Mouse (Mus musculus) heart, adult 2 months (tissue): ENCODE results near the gene Kdr. TPM values are rescaled to one million over a fixed set of nuclear protein-coding genes. Genes with fewer than 3 reads are reported as not detected.
"Not testable (repeated sequence)": the region's sequence is repeated elsewhere in the genome, so short reads cannot be mapped to it uniquely, and the experiment has no call there.

ENCODE experiments used
- DNase-seq, 2 experiments: peaks; one replicate each; pipeline ENCODE4 v3.0.0; 2021
- H3K27ac ChIP-seq: fragments of 200-600 bp; 2 replicates; pipeline ENCODE4 v1.8.1; 2022
- H3K27me3 ChIP-seq: fragments of 200-500 bp; 2 replicates; pipeline ENCODE4 v1.6.1; 2012; ENCODE audit warnings: mild to moderate bottlenecking, low read length, inconsistent platforms, mixed read lengths; ENCODE audit not compliant: control insufficient read depth, insufficient read depth
- H3K36me3 ChIP-seq: fragments of 200-500 bp; 2 replicates; pipeline ENCODE4 v1.6.1; 2012; ENCODE audit warnings: low read length, inconsistent platforms; ENCODE audit not compliant: control insufficient read depth, insufficient read depth
- H3K4me1 ChIP-seq: fragments of 200-500 bp; 2 replicates; pipeline ENCODE4 v1.6.1; 2011; ENCODE audit warnings: low read length; ENCODE audit not compliant: control insufficient read depth, insufficient read depth
- H3K4me3 ChIP-seq: fragments of 200-600 bp; 2 replicates; pipeline ENCODE4 v1.8.1; 2022
- H3K79me2 ChIP-seq: fragments of 200-500 bp; replicated peaks from 2 replicates; pipeline ENCODE4 v1.6.1; 2012; ENCODE audit warnings: mild to moderate bottlenecking, inconsistent platforms, low read length, moderate library complexity, mixed read lengths; ENCODE audit not compliant: control insufficient read depth, insufficient read depth
- H3K9ac ChIP-seq: fragments of 200-500 bp; 2 replicates; pipeline ENCODE4 v1.6.1; 2012; ENCODE audit warnings: low read depth, mild to moderate bottlenecking, control low read depth, inconsistent platforms, low read length, mixed read lengths
- CTCF ChIP-seq: fragments of 200-600 bp; IDR thresholded peaks from 2 replicates; pipeline ENCODE4 v1.8.1; 2022; ENCODE audit warnings: antibody characterized with exemption, mild to moderate bottlenecking, moderate library complexity
- EP300 ChIP-seq: fragments of 200-500 bp; IDR thresholded peaks from 2 replicates; pipeline ENCODE4 v1.6.1; 2011; ENCODE audit warnings: low read depth, low read length, control low read depth; ENCODE audit not compliant: insufficient read depth
- POLR2A ChIP-seq: fragments of 200-500 bp; IDR thresholded peaks from 2 replicates; pipeline ENCODE4 v1.6.1; 2011; ENCODE audit warnings: mild to moderate bottlenecking, low read depth, low read length, control low read depth; ENCODE audit not compliant: insufficient read depth
- WGBS: fragments of 180-500 bp; shearing (Covaris S2); methylation state at CpG from one replicate; pipeline ENCODE4 v1.1.7; 2018; 5-methylcytosine and 5-hydroxymethylcytosine counted together
- intact Hi-C: fragments of 180-260 bp; cut with DNase I; formaldehyde crosslinking; loops from one replicate; pipeline ENCODE4 v1.15.1; 2025
- polyA plus RNA-seq: library from polyadenylated mRNA; depleted of rRNA; stranded (reverse); fragments of >200 nt; gene quantifications from 2 replicates; pipeline ENCODE4 v1.2.3, GENCODE M21; 2012
- total RNA-seq, 2 experiments: library from RNA; stranded (reverse); gene quantifications; 2 replicates each; pipeline ENCODE4 v1.2.3; 2021

Gene Kdr
- total and polyA plus RNA-seq, 3 experiments: 38.3 to 78.2 (median 70.7) TPM

DNA sequence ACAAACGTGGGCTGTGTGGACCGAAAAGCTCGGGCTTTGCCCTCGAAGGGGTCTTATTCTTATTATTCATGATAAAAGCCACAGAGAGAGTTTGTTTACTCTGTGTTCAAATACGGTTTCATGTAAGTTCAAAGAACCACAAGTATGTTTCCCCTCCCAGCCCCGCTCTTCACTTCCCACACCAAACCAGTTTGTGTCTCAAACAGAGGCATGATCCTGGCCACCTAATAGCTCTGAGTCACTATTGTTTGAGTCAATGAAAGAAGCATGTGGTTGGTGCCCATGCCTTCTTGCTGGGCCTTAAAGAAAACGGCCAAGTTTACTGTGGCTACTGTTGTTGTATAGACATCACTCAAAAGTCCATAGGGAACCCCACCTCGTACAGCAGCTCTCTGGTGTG is 43.0 kb downstream of the Kdr start:
- no peak for DNase-seq
- Histone ChIP-seq H3K27me3 (no peaks in the 10 kb centered on the region), H3K4me3 (no peak overlapping the region), H3K27ac (peak overlapping the region; percentile 6; the same call in 1 of the 2 replicates), H3K4me1 (peaks cover 18% of the 10 kb centered on the region), H3K36me3 (peaks cover 41% of the 10 kb centered on the region), H3K9ac (no peak overlapping the region), H3K79me2 (no peaks in the 10 kb centered on the region)
- intact Hi-C loops: no loop called here
- no peak for TF ChIP-seq EP300
- TF ChIP-seq CTCF: no peak
- TF ChIP-seq POLR2A: no peak
- 77% methylated on average over 8 of the region's 8 CpGs for WGBS

- Histone ChIP-seq H3K36me3 (peaks cover 35% of the 10 kb centered on the region), H3K79me2 (no peaks in the 10 kb centered on the region), H3K4me1 (peaks cover 14% of the 10 kb centered on the region), H3K9ac (no peak overlapping the region), H3K27ac (peak overlapping the region; percentile 93), H3K27me3 (no peaks in the 10 kb centered on the region), H3K4me3 (no peak overlapping the region)
- TF ChIP-seq CTCF: no peak
- WGBS: 60% methylated on average over 10 of the region's 10 CpGs
- no peak for DNase-seq
- intact Hi-C loops: loop anchor here (5.0 kb wide), 2 partner anchors 37 to 93 kb away; no protein-coding TSS in a partner anchor
These were observed 44.1 kb downstream of the Kdr start for GRCm38 (mm10) chr5:75934201-75934600.

- Histone ChIP-seq H3K36me3 (peaks cover 30% of the 10 kb centered on the region), H3K27ac (peak overlapping the region; percentile 93), H3K27me3 (no peaks in the 10 kb centered on the region), H3K79me2 (no peaks in the 10 kb centered on the region), H3K4me3 (peak overlapping the region; percentile 29), H3K9ac (peak overlapping the region; percentile 55), H3K4me1 (peaks cover 11% of the 10 kb centered on the region)
- TF ChIP-seq EP300: peak; percentile 97; the same call in 1 of the 2 replicates
- TF ChIP-seq CTCF: no peak
- peak; percentile 82 for TF ChIP-seq POLR2A
- 25% methylated on average over 20 of the region's 20 CpGs for WGBS
- intact Hi-C loops: loop anchor here (1.0 to 5.0 kb wide), 5 partner anchors 17 to 94 kb away; no protein-coding TSS in a partner anchor
- DNase-seq: peak; percentile 89 to 90
These were observed 44.7 kb downstream of the Kdr start for GRCm38 (mm10) chr5:75933521-75934044.

GRCm38 (mm10) chr5:75931458-75931857 is 46.8 kb downstream of the Kdr start:
- intact Hi-C loops: loop anchor here (5.0 kb wide), 2 partner anchors 34 to 96 kb away; no protein-coding TSS in a partner anchor
- not testable (repeated sequence) for H3K27ac ChIP-seq, H3K9ac ChIP-seq, DNase-seq, H3K4me3 ChIP-seq, H3K79me2 ChIP-seq, H3K27me3 ChIP-seq
- peaks cover 23% of the 10 kb centered on the region for H3K36me3 ChIP-seq
- peaks cover 11% of the 10 kb centered on the region for H3K4me1 ChIP-seq
- WGBS: 86% methylated on average over 4 of the region's 4 CpGs

DNA sequence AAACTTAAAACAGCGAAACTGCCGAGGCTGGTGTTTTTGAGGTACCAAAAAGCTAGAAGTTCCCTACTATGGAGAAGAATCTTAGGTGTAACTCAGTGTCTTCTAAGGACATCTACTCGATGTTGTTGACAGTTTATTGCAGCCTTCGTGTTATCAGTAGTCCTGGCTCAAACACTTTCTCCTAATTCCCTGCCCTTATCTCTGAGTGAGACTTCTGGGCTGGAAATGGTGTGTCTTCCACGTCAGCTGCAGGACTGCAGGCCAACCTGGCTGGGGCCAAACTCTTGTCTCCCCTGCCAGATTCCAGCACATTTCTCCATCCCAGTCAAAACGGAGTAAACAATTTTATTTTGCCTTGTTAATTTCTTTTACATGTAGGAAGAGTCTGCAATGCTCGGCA is 48.3 kb downstream of the Kdr start:
- Histone ChIP-seq H3K9ac (no peak overlapping the region; the same call in 1 of the 2 replicates), H3K4me3 (no peak overlapping the region), H3K27ac (no peak overlapping the region; the same call in 1 of the 2 replicates), H3K4me1 (peaks cover 9% of the 10 kb centered on the region), H3K36me3 (peaks cover 17% of the 10 kb centered on the region), H3K27me3 (no peaks in the 10 kb centered on the region), H3K79me2 (no peaks in the 10 kb centered on the region)
- DNase-seq: no peak
- no peak for TF ChIP-seq POLR2A
- TF ChIP-seq EP300: no peak
- no peak for TF ChIP-seq CTCF
- WGBS: 30% methylated on average over 7 of the region's 7 CpGs
- intact Hi-C loops: loop anchor here (5.0 kb wide), 2 partner anchors 33 to 97 kb away; no protein-coding TSS in a partner anchor

GRCm38 (mm10) chr5:75922677-75923076 is 55.6 kb downstream of the Kdr start:
- no peaks in the 10 kb centered on the region for H3K79me2 ChIP-seq
- 27% methylated on average over 6 of the region's 6 CpGs for WGBS
- no peaks in the 10 kb centered on the region for H3K27me3 ChIP-seq
- H3K36me3 ChIP-seq: no peaks in the 10 kb centered on the region; the same call in none of the 2 replicates
- H3K4me3 ChIP-seq: no peak overlapping the region
- intact Hi-C loops: loop anchor here (2.0 kb wide), 1 partner anchor 22 kb away; no protein-coding TSS in a partner anchor
- peak overlapping the region; percentile 77 for H3K27ac ChIP-seq
- TF ChIP-seq POLR2A (0 out of 2 replicates have a peak, but pooled peaks have one; percentile 35), EP300 (peak; percentile 77), CTCF (no peak)
- H3K4me1 ChIP-seq: peaks cover 7% of the 10 kb centered on the region
- DNase-seq: peak; percentile 46 to 61
- no peak overlapping the region for H3K9ac ChIP-seq
